Mouse (Mus musculus): ENCODE data around the gene Rin3. TPM values are rescaled to one million over a fixed set of nuclear protein-coding genes. Genes with fewer than 3 reads are reported as not detected.

Rin3 gene
- total and polyA plus RNA-seq, 3 experiments = 17.5 to 38.9 TPM; not detected in 1

DNA sequence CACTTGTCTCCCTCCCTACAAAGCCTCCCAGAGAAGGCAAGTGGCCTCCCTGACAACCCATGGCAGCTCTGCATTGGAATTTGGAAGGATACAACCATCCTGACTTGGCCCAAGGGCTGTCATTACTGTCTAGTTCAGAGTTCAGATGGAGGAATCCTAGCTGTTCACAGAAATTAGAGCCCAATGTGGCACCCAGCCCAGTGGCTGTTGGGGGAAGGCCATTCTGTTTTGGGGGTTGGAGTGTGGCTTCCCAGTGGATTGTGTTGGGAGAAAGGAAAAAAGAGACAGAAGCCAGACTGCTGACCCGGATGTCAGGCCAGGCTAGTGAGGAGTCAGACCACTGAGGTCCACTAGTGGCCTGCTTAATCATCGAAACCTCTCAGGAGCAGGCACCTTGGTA lies 40.5 kb downstream of the Rin3 start:
- no peak for DNase-seq (ENCODE audit: low read depth, low spot score)
- no peak for TF ChIP-seq ZNF384 (IDR thresholded peaks at IDR 0.05; ENCODE audit: low read depth, low read length)
- TF ChIP-seq ZKSCAN1 (IDR thresholded peaks at IDR 0.05; ENCODE audit: low read depth, low read length) = no peak
- TF ChIP-seq TCF12 (IDR thresholded peaks at IDR 0.05; ENCODE audit: low read depth, low read length) = no peak
- no peak for TF ChIP-seq TAL1 (IDR thresholded peaks at IDR 0.05; ENCODE audit: low read length)
- TF ChIP-seq ELF1 (IDR thresholded peaks at IDR 0.05; ENCODE audit: low read depth, low read length) = no peak
- TF ChIP-seq GATA1 (IDR thresholded peaks at IDR 0.05; ENCODE audit: low read depth, low read length) = no peak
- TF ChIP-seq MYC (IDR thresholded peaks at IDR 0.05; ENCODE audit: low read depth, low read length) = no peak
- TF ChIP-seq POLR2AphosphoS2 (IDR thresholded peaks at IDR 0.05; ENCODE audit: low read length) = no peak
- no peak for TF ChIP-seq BHLHE40 (IDR thresholded peaks at IDR 0.05; ENCODE audit: borderline replicate concordance, low read depth, low read length)
- TF ChIP-seq SIN3A (IDR thresholded peaks at IDR 0.05; ENCODE audit: low read length) = no peak
- TF ChIP-seq RAD21 (IDR thresholded peaks at IDR 0.05; ENCODE audit: low read depth, low read length) = no peak
- no peak for TF ChIP-seq RCOR1 (IDR thresholded peaks at IDR 0.05; ENCODE audit: low read depth, low read length)
- TF ChIP-seq TBP (IDR thresholded peaks at IDR 0.05; ENCODE audit: low read depth, low read length) = no peak
- no peak for TF ChIP-seq CHD2 (IDR thresholded peaks at IDR 0.05; ENCODE audit: low read length)
- no peak for TF ChIP-seq MYB (IDR thresholded peaks at IDR 0.05; ENCODE audit: low read depth, low read length)
- no peak for TF ChIP-seq NELFE (IDR thresholded peaks at IDR 0.05; ENCODE audit: low read depth, low read length)
- TF ChIP-seq MXI1 (IDR thresholded peaks at IDR 0.05; ENCODE audit: low read depth, low read length) = no peak
- TF ChIP-seq SMC3 (IDR thresholded peaks at IDR 0.05; ENCODE audit: low read depth, low read length) = no peak
- H3K79me2 ChIP-seq (ENCODE audit: control insufficient read depth, insufficient read depth, low read length, poor library complexity) = no peaks in the 10 kb centered on the region
- no peak overlapping the region for H3K9ac ChIP-seq (ENCODE audit: control insufficient read depth, low read depth, low read length, poor library complexity, severe bottlenecking)
- H3K4me3 ChIP-seq (ENCODE audit: control insufficient read depth in 1 of 2, insufficient read depth in 1 of 2, low read depth in 2 of 2, low read length in 2 of 2) = no peak overlapping the region
- peaks cover 0 to 38% of the 10 kb centered on the region in 2 experiments for H3K4me1 ChIP-seq (ENCODE audit: control insufficient read depth in 1 of 2, insufficient read depth in 2 of 2, low read length in 2 of 2)
- no peak overlapping the region for H3K27ac ChIP-seq (ENCODE audit: control insufficient read depth, low read depth, low read length)
- H3K36me3 ChIP-seq (ENCODE audit: control insufficient read depth in 1 of 2, insufficient read depth in 2 of 2, low read length in 2 of 2) = peaks cover 0 to 29% of the 10 kb centered on the region in 2 experiments; a peak in 2 of 4 replicates
- H3K9me3 ChIP-seq (replicated peaks; ENCODE audit: insufficient read depth, low read length) = no peaks in the 10 kb centered on the region
- no peaks in the 10 kb centered on the region for H3K27me3 ChIP-seq (ENCODE audit: control insufficient read depth in 1 of 2, insufficient read depth in 2 of 2, low read length in 2 of 2)

DNA sequence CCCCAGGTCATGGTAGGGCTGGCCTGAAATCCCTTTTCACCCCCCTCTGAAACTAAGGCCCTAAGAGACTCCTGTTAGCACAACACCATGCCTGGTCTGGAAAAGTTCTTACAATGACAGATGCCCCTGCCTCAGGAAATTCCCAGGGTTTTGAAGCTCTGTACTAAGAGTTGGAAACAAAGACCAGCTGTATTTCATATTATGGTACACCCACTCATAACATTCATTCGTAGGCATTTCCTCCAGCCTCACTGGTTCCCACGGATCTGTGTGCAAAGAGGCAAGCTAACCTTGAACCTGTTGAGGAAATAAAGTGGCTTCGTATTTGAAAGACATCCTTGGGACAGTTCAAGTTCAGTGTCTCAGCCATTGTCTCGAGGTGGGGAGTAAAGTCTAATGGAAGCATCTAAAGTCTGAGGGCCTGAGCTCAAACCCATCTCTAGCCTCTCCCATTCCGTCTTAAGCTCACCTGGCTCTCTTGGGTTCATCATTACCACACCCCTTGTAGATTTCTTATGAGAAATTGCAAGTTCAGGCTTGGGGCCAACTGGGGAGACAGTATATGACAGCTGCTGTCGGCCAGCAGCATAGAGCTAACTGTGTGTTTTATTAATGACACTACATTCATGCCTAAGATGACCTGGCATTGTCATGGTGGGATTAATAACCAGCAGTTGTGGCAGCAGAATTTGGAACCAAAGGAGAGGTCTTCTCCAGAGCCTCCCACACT lies 41.5 kb downstream of the Rin3 start:
- H3K4me3 ChIP-seq (ENCODE audit: control insufficient read depth in 1 of 2, insufficient read depth in 1 of 2, low read depth in 2 of 2, low read length in 2 of 2) = no peak overlapping the region
- TF ChIP-seq GABPA (IDR thresholded peaks at IDR 0.05; ENCODE audit: low read depth, low read length) = no peak
- no peak for TF ChIP-seq ELF1 (IDR thresholded peaks at IDR 0.05; ENCODE audit: low read depth, low read length)
- no peak for TF ChIP-seq UBTF (IDR thresholded peaks at IDR 0.05; ENCODE audit: borderline replicate concordance, insufficient read depth, low read depth, low read length)
- TF ChIP-seq NELFE (IDR thresholded peaks at IDR 0.05; ENCODE audit: low read depth, low read length) = no peak
- no peak for TF ChIP-seq NRF1 (IDR thresholded peaks at IDR 0.05; ENCODE audit: insufficient read depth, low read depth, low read length, poor library complexity, severe bottlenecking)
- TF ChIP-seq USF1 (IDR thresholded peaks at IDR 0.05; ENCODE audit: low read depth, low read length) = no peak
- TF ChIP-seq GATA1 (IDR thresholded peaks at IDR 0.05; ENCODE audit: low read depth, low read length) = no peak
- TF ChIP-seq ZNF384 (IDR thresholded peaks at IDR 0.05; ENCODE audit: low read depth, low read length) = no peak
- TF ChIP-seq TBP (IDR thresholded peaks at IDR 0.05; ENCODE audit: low read depth, low read length) = no peak
- TF ChIP-seq CTCF (IDR thresholded peaks at IDR 0.05 in 2 of 3, conservative IDR thresholded peaks at IDR 0.05 in 1 of 3; ENCODE audit: control insufficient read depth in 1 of 3, insufficient read depth in 1 of 3, low read depth in 2 of 3, low read length in 3 of 3, poor library complexity in 1 of 3, severe bottlenecking in 1 of 3) = no peak
- TF ChIP-seq ETS1 (IDR thresholded peaks at IDR 0.05; ENCODE audit: low read depth, low read length) = no peak
- no peak for TF ChIP-seq CHD2 (IDR thresholded peaks at IDR 0.05; ENCODE audit: low read length)
- no peaks in the 10 kb centered on the region for H3K27me3 ChIP-seq (ENCODE audit: control insufficient read depth in 1 of 2, insufficient read depth in 2 of 2, low read length in 2 of 2)
- no peak for DNase-seq (ENCODE audit: low read depth, low spot score)
- peaks cover 0 to 34% of the 10 kb centered on the region in 2 experiments; a peak in 3 of 4 replicates for H3K4me1 ChIP-seq (ENCODE audit: control insufficient read depth in 1 of 2, insufficient read depth in 2 of 2, low read length in 2 of 2)
- H3K9me3 ChIP-seq (replicated peaks; ENCODE audit: insufficient read depth, low read length) = no peaks in the 10 kb centered on the region
- H3K36me3 ChIP-seq (ENCODE audit: control insufficient read depth in 1 of 2, insufficient read depth in 2 of 2, low read length in 2 of 2) = peaks cover 0 to 23% of the 10 kb centered on the region in 2 experiments; a peak in 2 of 4 replicates
- H3K79me2 ChIP-seq (ENCODE audit: control insufficient read depth, insufficient read depth, low read length, poor library complexity) = no peaks in the 10 kb centered on the region
- H3K9ac ChIP-seq (ENCODE audit: control insufficient read depth, low read depth, low read length, poor library complexity, severe bottlenecking) = no peak overlapping the region
- no peak overlapping the region for H3K27ac ChIP-seq (ENCODE audit: control insufficient read depth, low read depth, low read length)

All from MEL (cell line).